Mouse (Mus musculus): Measurements from ENCODE around the gene Palm2. TPM values are rescaled to one million over a fixed set of nuclear protein-coding genes. Genes with fewer than 3 reads are reported as not detected.

The Palm2 gene
- 5.3 and 6.3 TPM in 2 replicates for polyA plus RNA-seq (2015; fragmentation: Nextera tagmentation; extraction: Ambion mirVana)

DNA sequence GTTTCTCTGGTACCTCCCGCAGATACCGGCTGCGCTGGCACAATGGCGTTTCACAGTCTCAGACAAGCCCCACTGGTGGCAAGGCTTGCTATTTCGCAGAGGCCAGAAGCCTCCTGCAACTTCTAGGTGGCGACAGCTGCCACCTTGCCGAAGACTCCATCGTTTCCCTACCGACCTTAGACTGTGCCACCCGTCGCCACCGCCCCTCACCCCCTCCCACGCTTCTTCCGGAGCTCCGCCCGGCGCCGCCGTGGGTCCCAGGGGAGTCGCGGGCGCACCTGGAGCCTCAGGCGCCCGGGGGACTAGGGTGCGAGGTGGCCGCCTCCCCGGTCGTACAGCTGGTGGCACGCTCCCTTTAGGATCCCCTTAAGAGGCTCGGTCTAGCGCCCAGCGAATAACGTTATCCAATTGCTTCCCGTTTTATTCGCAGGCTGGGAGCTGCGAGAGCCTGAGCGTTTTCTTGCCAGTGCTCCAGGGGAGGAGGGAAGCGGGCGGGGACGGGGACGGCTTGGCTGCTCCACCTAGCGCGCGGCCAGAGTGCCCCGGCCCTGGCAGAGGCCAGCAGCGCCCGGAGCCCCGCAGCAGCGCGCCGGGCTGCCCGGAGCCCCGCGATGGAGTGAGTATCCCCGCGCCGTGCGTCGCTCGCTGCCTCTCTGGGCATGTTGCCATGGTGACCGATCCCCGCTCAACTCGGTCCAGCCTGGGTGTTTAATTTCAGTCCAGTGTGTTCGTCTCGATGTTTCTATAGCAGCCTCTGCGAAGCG is at the start of gene Palm2:
Palm2 (plus strand) TSS at position 307 of the 764 bp plus-strand sequence.

GRCm38 (mm10) chr4:57567666-57568206 is 133.7 kb downstream of the Palm2 start, which contains the start of gene Pakap:
TSS of gene Pakap (plus strand) at chr4:57568179.

GRCm38 (mm10) chr4:57717354-57717753 is 283.3 kb downstream of the Palm2 start, which contains the start of gene Akap2:
TSS of gene Akap2 (plus strand) at chr4:57717657.

Other genes starting within 250 kb of the Palm2 start
- 1.1 and 1.6 TPM in 2 replicates for gene Ptpn3, start 132.4 kb upstream of the Palm2 start, polyA plus RNA-seq (2015; fragmentation: Nextera tagmentation; extraction: Ambion mirVana)
- 15.5 and 20.0 TPM in 2 replicates for gene Pakap, start 133.9 kb downstream of the Palm2 start, polyA plus RNA-seq (2015; fragmentation: Nextera tagmentation; extraction: Ambion mirVana)